Mouse (Mus musculus) ovary, postnatal 36 days (tissue): Measurements from ENCODE around the gene Timmdc1.

Experiments used
- DNase-seq: peaks from one replicate; pipeline ENCODE4 v3.0.0; 2022; ENCODE audit warnings: low spot score, mixed read lengths

Gene Timmdc1

GRCm38 (mm10) chr16:38522129-38523084, at the start of gene Timmdc1:
Gene Timmdc1, minus strand, starts transcription at chr16:38522663.
- DNase-seq: peak; percentile 95

- DNase-seq: no peak
Observed at GRCm38 (mm10) chr16:38571481-38571880, 49.0 kb upstream of the Timmdc1 start.

GRCm38 (mm10) chr16:38568192-38568591, 45.7 kb upstream of the Timmdc1 start:
- no peak for DNase-seq

GRCm38 (mm10) chr16:38563516-38563915, 41.1 kb upstream of the Timmdc1 start:
- no peak for DNase-seq

DNA sequence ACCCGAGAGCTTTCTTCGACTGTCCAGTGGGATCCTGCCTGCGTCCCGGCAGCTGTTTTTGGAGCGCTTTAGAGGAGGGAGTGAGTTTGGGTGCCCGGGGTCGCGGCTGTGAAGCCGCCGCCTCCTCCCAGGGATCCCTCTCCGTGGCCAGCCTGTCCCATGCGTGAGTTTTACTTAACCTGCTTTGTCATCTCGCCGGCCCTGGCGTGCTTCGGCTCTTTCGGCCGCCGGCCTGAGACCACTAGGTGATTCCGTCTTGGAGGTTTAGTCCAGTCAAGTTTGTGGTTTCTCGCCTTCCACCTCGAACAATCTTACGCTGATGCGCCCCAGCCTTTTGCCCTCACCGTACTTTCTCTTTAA, 40.5 kb upstream of the Timmdc1 start:
- DNase-seq: no peak

GRCm38 (mm10) chr16:38562131-38562967, 39.9 kb upstream of the Timmdc1 start:
- DNase-seq: peak; percentile 95

- DNase-seq: no peak
Observed at GRCm38 (mm10) chr16:38558221-38558748, 35.8 kb upstream of the Timmdc1 start, which contains the start of gene Tmem39a. Gene Tmem39a, plus strand, starts transcription at chr16:38558698.

DNA sequence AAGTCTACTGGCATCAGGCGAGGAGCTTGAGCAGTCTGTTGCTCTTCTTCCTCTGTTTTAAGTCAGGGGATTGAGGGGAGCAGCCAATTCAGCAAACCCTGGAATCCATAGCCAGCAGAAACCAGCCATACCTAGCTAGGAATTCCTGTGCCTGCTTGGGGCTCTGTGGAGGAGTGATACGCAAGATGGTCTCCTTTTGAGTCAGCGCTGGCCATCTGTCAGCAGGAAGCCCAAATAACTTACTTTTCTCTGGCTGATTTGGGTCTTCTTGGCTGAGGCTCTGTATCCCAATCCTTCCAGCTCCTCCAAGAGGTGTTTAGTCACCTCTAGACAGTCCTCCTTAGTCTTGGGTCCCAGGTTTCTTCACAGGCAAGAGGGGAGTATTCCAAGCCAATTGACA, 33.5 kb upstream of the Timmdc1 start:
- no peak for DNase-seq

- peak; percentile 79 for DNase-seq
Observed at GRCm38 (mm10) chr16:38549479-38550396, 27.3 kb upstream of the Timmdc1 start, which contains the start of gene Poglut1. Gene Poglut1, minus strand, starts transcription at chr16:38550258.

DNA sequence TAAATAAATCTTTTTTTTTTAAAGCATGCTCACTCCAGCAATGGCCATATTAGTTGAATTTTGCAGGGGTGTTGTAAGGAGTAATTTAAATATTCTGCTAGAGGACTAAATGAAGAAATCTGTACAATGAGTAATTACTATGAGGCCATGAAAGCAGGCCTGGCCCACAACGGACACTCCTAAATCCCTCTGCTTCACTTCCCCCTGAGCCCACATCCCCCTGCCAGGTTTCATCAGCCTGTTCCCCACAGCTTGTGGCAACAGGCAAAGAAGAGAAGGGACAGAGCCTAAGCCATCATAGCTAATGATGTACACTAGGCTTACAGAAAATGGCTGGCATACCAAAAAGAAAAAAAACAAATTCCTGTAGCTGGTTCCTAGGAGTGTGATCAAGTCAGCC, 25.5 kb upstream of the Timmdc1 start:
- DNase-seq: no peak

DNA sequence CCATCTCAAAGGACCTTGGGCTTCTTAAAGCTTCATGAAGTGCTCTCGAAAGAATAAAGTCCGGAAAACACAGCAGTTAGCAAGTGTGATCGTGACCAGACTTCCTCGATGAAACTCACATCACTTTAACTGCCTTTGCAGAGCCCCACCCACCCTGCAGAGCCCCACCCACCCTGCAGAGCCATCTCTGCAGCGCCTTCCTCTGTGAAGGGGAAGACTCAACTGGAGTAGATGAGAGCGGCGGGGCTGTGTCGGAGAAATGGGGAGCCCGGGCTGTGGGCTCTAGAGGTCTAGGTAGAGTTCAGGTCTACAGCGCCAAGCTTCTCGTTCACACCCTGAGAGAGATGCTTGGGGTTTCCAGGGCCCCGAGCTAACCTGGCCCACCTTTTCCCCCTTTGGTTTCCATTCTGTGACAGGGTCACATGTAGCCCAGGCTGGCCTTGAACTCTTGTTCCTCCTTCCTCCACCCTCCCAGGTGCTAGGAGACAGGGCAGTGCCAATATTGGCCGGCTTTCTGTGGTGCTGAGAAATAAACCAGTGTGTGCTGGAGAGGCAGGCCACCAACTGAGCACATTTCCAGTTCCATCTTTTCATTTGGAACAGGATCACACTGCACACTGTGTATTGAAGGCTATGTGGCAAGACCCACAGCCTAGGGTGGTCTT, 16.4 kb upstream of the Timmdc1 start:
- DNase-seq: no peak

- DNase-seq: peak; percentile 64
Observed at GRCm38 (mm10) chr16:38536544-38537146, 14.2 kb upstream of the Timmdc1 start.

- no peak for DNase-seq
Observed at GRCm38 (mm10) chr16:38526264-38526663, 3.8 kb upstream of the Timmdc1 start.

DNA sequence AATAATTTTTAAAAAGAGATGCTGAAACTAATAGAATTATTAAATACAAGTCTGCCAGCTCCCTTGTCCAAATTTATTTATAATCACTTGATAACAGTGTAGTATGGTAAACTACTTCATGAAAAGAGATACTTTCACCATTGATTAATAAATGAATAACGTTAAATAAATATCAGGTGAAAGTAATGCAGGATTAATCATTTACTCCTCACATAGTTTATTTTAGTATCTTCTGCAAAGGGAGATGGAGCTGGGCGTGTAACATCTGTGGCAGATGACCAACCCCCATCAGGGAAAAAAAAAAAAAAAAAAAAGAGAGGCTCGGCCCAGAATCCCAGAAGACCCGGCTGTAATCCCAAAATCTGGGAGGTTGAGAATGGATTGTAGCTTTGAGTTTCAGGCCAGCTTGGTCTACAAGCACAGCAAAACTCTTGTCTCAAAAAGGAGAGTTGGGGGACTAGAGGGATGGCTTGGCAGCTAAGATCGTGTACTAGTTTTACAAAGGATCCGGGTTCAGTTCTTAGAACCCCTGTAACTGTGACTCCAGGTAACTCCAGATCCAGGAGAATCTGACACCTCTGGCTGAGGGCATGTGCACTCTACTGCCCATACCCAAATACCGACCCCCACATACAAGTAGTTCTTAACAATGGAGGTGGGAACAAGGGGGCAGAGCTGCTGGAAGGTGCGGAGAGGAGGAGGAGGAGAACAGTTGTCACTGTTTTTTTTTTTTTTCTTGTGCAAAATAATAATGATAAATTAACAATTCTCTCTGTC, 1.1 kb downstream of the Timmdc1 start:
- no peak for DNase-seq

DNA sequence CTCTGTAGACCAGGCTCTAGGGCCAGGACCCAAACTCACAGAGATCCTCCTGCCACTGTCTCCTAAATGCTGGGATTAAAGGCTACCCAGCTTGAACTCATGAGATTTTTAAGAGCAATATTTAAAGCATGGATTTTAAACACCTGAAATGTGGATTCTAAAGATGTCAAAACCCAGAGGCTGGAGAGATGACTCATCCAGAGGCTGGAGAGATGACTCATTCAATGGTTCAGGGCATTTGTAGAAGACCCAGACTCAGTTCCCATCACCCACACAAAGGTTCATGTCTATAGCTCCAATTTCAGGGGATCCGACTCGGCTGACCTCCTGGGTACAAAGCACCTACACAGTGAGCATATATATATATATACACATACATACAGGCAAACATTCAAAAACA, 3.3 kb downstream of the Timmdc1 start:
- DNase-seq: no peak

DNA sequence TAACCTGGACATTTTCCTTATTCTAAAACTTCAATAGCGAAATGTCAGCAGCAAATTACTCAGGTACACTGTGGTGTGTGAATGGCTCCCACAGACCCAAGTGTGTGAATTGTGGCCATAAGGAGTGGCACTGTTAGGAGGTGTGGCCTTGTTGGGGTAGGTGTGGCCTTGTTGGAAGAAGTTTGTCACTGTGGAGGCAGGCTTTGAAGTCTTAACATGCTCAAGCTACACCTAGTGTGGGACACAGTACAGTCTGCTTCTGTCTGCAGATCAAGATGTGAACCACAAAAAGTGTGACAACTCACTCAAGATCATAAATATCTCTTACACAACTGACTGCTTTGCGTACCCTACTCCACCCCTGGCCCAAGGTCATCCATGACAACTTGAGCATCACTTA, 11.6 kb downstream of the Timmdc1 start:
- no peak for DNase-seq

DNA sequence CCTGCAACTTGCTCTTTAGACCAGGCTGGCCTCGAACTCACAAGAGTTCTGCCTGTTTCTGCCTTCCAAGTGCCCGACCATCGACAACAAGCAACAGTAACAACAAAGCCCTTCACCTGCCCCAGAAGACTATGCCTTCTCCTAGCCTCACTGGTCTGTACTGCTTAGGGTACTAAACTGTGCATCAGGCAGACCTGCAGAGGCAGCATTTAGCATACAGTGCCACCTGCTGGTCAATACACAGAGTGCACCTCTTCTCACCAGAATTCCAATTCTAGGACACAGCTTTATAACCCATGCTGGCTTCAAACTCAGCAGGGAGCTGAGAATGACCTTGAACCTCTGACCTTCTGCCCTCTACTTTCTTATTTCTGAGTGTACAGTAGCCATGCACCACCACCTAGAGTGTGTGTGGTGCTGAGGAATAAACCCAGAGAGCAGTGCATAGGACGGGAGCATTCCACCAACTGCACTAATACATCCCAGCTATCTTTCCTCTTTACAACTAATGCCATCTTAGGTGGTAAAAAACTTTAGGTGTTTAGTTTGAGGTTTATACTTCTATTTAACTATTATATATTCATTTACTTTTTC, 16.3 kb downstream of the Timmdc1 start:
- peak; percentile 41 for DNase-seq

DNA sequence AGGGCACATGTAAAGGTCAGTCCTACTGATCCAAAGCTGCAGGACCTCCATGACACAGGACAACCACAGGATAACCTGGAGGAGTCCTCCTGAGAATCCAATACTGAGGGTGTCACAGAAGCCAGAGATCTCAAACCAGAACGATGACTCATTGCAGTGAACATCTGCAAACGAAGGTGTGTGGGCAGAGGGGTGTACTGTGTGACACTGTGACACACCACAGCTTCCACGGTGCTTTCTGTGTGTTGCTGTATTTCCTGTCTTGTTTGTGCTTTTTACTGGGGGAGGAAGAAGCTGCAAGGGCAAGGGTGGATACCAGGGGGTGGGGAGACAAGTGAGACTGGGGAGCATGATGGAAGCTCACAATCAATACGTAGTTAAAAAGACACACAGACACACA, 18.9 kb downstream of the Timmdc1 start:
- DNase-seq: no peak

DNA sequence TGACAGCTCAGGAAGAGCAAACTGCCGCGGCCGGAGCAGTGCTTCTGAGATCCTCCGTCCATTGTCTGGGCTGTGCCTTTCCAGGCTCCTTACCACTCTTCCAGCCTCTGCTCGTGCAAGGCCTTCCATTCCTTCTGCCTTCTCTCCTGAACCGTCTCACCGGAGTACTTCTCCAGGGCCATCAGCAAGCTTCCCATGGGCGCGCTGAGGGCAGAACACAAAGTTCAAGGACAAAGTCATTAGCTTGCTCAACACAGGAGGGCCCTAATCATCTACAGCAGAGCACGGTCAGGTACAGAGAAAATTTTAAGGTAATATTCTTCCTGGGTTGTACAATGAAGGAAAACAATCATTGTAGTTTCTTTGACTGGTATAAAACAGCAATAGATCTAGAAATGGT, 20.0 kb downstream of the Timmdc1 start:
- no peak for DNase-seq
